Mouse (Mus musculus) frontal cortex, postnatal 14 days (tissue): ENCODE measurements at regions not wholly inside any gene's neighbourhood (a gene's known extent, or its start where the extent isn't known, plus 50 kb on each side); places are given as distances from the start of the nearest gene placed in this dataset.

Experiments used
- DNase-seq, 2 experiments: peaks; one replicate each; pipeline ENCODE4 v3.0.0; 2022; ENCODE audit warnings: low spot score in 2 of 2

GRCm38 (mm10) chr5:28919296-28920063, 276.3 kb upstream of the Rnf32 start:
- DNase-seq: no peak

- no peak for DNase-seq
Measured at GRCm38 (mm10) chr5:28904500-28904899, 291.3 kb upstream of the Rnf32 start.

GRCm38 (mm10) chr5:28903805-28904320, 291.9 kb upstream of the Rnf32 start:
- no peak for DNase-seq

GRCm38 (mm10) chr5:28892703-28893249, 303.0 kb upstream of the Rnf32 start:
- no peak for DNase-seq

DNA sequence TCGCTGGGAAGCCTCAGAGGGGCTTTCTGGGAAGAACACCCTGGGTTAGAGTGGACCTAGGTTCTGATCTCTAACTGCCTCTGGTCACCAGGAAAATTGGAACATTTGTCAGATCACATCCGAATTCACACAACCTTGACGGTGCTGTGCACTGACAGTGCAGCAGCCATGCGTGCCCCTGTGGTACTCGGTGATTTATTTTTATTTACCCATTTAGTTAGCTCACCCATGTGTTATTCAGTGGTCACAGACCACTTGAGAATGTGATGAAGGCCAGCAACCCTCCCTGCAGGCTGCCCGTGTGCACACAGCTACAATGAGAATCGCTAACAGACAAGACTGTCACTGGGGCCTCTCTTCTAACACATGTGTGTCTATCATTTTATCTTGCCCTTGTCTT, 303.8 kb upstream of the Rnf32 start:
- no peak for DNase-seq

DNA sequence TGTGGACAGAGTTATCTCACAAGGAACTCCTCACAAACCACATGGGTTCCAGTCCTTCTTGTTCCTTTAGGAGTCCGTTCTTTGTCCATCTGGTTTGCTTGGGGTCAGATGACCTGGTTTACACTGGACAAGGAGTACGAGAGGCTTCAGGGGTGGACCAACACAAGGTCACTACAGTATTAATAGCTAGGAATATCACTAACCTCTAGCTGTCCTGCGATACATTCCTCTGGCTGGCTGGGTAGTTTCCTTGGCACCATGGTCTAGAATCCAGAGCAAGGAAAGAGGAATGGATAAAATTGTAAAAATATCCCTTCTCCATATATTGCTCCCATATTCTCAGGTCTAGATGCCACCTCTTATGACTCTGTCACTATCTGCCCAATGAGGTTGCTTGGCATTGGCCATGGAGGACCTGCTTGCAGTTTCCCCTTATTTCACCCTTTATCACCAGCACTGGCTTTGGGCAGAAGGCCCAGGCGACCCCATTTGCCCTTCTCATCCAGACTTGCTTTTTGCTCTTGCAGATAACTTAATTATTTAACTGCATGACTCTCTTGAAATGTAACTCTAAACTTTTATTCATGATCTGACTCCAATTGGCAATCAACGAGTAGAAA, 310.9 kb upstream of the Rnf32 start:
- DNase-seq: no peak

GRCm38 (mm10) chr5:28876199-28876598, 319.6 kb upstream of the Rnf32 start:
- DNase-seq: no peak

DNA sequence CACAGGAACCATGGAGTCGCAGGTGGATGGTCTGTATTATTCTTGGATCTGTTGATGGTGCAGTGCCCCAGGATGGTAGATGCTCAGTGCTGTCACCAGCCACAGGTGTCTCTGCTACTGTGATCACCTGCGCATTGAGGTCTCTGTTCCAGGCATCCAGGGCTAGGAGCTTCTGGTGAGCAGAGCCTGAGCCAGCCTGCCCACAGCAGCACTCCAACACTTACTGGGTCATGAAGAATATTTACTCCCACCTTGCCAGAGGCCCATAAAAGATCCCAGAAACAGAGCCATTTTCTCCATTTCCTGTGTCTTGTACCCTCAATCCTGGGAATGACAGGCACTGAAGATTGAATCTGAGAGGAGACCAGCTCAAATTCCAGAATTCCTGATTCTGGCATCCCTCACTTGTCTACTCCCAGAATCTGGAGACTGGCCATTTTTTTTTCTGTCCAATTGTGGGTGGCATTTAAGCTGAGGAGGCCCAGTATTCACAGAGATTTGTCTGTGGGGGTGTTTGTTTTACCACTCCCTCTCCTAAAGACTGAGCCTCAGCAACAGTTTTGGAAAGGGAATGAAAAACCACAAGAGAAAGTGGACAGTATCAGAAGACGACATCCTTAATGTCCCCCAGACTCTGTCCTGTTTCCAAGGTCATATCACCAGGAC, 322.1 kb upstream of the Rnf32 start:
- DNase-seq: no peak

- peak; percentile 82 to 88 for DNase-seq
Measured at GRCm38 (mm10) chr5:28859604-28860371, 336.0 kb upstream of the Rnf32 start.

GRCm38 (mm10) chr5:28838141-28838925, 357.5 kb upstream of the Rnf32 start:
- DNase-seq: no peak

GRCm38 (mm10) chr5:28819091-28819490, 352.0 kb upstream of the Shh start:
- DNase-seq: peak; percentile 36 to 39

DNA sequence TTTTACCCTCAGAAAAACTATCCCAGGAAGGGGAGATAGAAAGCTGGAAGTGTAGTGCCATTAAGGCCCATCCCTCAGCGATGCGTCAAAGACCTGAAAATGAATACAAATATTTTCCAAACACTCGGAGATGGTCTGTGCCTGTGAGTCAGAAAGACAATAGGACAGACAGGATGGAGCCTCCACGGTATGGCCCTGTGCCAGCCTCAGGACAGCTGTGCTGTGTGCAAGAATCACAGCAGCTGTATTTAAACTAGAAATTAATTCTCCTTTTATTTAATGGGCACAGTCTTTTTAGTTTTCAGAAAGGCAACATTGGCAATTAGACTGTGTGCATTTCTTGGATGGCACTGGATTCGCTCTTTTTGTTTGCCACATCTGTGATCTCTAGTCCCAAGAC, 340.9 kb upstream of the Shh start:
- DNase-seq: no peak

GRCm38 (mm10) chr5:28799464-28799863, 332.4 kb upstream of the Shh start:
- DNase-seq: no peak

DNA sequence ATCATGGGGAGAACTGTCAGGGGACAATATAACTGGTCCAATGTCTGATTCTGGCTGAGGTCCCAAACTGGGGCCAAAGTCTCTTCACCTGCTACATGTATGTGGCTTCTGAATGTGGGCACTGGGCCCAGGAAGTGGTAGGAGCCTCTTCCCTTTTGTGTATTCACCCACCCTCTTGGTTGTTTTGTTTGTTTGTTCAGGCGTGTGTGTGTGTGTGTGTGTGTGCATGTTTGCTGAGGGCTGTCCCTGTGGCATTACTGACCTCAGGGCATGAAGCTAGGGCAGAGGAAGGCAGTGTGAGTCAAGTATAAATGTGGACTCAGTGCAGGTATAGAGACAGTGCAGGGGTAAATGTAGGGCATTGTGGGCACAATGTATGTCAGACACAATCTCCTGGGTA, 331.3 kb upstream of the Shh start:
- DNase-seq: no peak

- no peak for DNase-seq
Measured at GRCm38 (mm10) chr5:28795130-28795758, 328.2 kb upstream of the Shh start.

DNA sequence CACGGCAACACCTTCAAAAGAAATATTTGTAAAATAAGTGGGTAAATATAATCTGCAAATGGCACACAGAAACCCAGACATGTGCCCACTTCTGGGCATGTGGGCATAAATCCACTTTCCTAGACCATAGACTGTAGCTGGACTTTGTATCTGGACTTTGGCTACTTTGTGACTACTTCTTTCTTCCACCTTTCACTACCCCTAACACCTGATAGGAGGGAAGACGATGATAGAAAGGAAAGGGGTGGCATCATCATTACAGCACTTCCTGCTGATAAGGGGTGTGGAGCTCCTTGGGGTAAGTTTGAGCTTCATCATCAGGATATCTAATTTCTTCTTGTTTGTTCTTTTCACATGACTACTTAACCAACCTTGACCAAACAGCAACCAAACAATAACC, 326.7 kb upstream of the Shh start:
- DNase-seq: no peak

DNA sequence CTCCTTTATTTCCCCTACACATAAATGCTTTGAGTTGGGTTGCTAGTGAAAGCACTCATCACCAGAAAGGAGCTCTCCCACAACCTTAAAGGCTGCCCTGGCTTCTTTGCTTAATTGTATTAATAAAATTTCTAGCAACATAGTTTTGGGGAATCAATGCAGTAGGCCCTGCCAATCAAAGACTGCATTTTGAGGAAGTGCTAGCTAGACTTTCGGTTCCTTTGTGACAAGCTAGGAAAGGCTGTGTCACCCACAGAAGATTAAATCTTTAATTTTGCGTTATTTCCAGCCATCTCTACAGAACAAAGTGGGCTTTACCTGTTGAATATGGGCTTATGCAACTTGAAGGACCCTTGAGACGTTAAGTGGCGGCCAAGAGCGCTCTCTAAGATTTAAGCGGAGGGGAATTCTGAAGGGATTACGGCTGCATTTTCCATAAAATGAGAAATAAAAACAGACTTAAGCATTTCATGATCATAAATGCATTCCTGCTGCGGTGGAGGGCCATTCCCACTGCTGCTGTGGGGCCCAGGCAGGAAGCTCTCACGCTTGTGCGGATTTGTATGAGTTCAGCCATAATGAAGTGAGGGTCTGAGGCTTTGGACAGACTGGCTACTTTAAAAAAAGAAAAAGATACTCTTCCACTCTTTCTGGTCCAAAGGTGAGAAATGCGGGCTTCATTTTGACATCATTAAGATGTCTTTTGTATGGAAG, 318.4 kb upstream of the Shh start:
- no peak for DNase-seq

DNA sequence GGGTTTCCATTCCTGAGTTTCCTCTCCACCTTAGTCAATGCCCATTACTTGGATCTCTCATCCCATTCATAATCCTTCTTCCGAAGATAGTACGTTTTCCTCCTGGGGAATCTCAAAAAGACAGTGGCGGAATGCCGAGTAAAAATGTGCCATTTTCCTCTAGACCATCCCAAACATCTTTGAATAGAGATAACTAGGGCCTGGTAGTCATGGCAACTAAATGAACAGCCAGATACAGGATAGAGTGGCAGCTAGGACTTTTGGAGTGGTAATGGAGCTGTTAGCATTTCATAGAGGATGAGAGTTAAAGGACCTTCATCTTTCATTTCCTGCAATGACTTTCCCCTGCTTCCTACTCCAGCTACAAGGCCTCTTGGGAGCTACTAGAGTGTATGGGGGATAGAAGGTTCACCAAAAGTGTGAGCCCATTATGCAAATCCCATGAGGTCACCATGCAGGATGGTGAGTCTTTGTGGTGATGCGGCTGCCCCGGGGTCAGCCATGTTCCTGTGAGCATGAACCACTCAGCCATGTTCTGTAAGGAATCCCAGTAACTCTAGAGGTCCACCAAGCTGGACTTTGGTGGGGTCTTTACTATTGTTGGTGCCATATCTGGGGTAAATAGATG, 317.4 kb upstream of the Shh start:
- DNase-seq: no peak

- no peak for DNase-seq
Measured at GRCm38 (mm10) chr5:28775648-28776359, 308.7 kb upstream of the Shh start.
